8 mouse cellular contexts compared by ENCODE assay signal in the genomic region with DNA sequence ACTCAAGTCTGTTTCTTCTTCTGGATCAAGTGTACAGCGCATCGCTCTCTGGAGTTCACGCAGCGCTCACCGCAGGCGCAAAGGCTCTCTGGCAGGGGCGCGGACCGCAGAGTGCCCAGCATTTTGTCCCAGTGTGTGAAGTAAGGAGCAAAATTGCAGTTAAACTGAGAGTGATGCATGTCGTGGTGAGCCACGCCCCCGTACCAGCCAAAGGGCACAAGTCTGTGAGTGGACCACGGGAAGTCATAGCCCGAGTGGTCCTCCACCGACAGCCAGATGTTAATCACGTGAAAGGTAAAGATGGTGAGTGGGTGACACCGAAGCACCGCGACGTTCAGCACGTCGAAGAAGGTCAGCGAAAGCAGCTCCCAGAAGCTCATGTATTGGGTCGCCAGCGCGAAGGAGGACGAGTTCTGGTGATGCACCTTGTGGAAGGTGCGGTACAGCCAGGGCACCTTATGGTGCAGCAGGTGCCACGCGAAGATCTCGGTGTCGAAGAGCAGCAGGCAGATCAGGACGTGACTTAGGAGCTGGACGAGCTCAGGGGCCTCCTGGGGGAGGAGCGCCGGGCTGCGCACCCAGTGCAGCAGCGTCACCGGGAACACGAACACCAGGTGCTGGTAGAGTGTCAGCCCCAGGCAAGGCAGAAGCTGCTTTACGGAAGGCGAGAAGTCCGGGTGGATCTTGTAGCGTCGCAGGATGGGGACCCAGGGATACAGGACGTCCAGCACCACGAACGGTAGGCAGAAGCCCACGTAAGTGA. TPM values are rescaled to one million over a fixed set of nuclear protein-coding genes. Genes with fewer than 3 reads are reported as not detected.
DNase-seq lines count a peak whose midpoint lies in the region; ATAC-seq and TF ChIP-seq lines count a peak whose summit lies in the region.

No protein-coding gene starts in this region.

- peak overlapping the region; percentile 96 for H3K4me2 ChIP-seq in midbrain, embryonic 14.5 days (ENCODE audit: low read length)

- TF ChIP-seq CTCF in testis, adult 2 months (IDR thresholded peaks at IDR 0.05; ENCODE audit: control insufficient read depth, insufficient read depth, insufficient replicate concordance, low read depth, low read length): no peak

- H3K4me1 ChIP-seq in testis, adult 2 months (ENCODE audit: control insufficient read depth, insufficient read depth, low read length): peaks cover 2% of the 10 kb centered on the region
- peaks cover 14% of the 10 kb centered on the region for H3K4me1 ChIP-seq in heart, embryonic 10.5 days
- peaks cover 13% of the 10 kb centered on the region for H3K4me1 ChIP-seq in midbrain, embryonic 14.5 days (ENCODE audit: control insufficient read depth, insufficient read depth, low read length)

- TF ChIP-seq POLR2A in testis, adult 2 months (IDR thresholded peaks at IDR 0.05; ENCODE audit: control insufficient read depth, low read depth, low read length): no peak

- peak; percentile 21 to 38 for DNase-seq in adrenal gland, adult (ENCODE audit: inconsistent age in 2 of 2, low spot score in 1 of 2)
- DNase-seq in adrenal gland, adult 8-10 months: no peak
- DNase-seq in testis, postnatal 14 days (ENCODE audit: low spot score): no peak
- DNase-seq in heart, embryonic 10.5 days (ENCODE audit: low spot score): no peak
- DNase-seq in kidney, postnatal 25 days: peak; percentile 11 to 42
- peak; percentile 58 for DNase-seq in midbrain, embryonic 14.5 days
- DNase-seq in thymus, postnatal 0 days (ENCODE audit: low spot score): peak; percentile 18

- peak; percentile 79 for ATAC-seq in midbrain, embryonic 14.5 days (ENCODE audit: low FRiP score, low TSS enrichment)

- peak overlapping the region; percentile 55 for H3K9ac ChIP-seq in midbrain, embryonic 14.5 days (replicated peaks; ENCODE audit: low read length)

- WGBS in heart, embryonic 10.5 days: 7% methylated on average over 49 of the region's 49 CpGs
- WGBS in midbrain, embryonic 14.5 days: 5% methylated on average over 49 of the region's 49 CpGs

- H3K9me3 ChIP-seq in heart, embryonic 10.5 days: no peaks in the 10 kb centered on the region
- no peaks in the 10 kb centered on the region for H3K9me3 ChIP-seq in midbrain, embryonic 14.5 days (ENCODE audit: control insufficient read depth, low read length)

- H3K4me3 ChIP-seq in testis, adult 2 months (ENCODE audit: control insufficient read depth, low read depth, low read length): peak overlapping the region; percentile 1
- H3K4me3 ChIP-seq in heart, embryonic 10.5 days: peak overlapping the region; percentile 64
- peak overlapping the region; percentile 57 for H3K4me3 ChIP-seq in midbrain, embryonic 14.5 days (replicated peaks; ENCODE audit: low read depth, low read length)

- no peaks in the 10 kb centered on the region for H3K36me3 ChIP-seq in testis, adult 2 months (ENCODE audit: control insufficient read depth, insufficient read depth, low read length)
- H3K36me3 ChIP-seq in heart, embryonic 10.5 days: no peaks in the 10 kb centered on the region
- no peaks in the 10 kb centered on the region for H3K36me3 ChIP-seq in midbrain, embryonic 14.5 days (ENCODE audit: control insufficient read depth, insufficient read depth, low read length)

- H3K27ac ChIP-seq in testis, adult 2 months (ENCODE audit: control insufficient read depth, insufficient read depth, low read depth, low read length): no peak overlapping the region
- H3K27ac ChIP-seq in heart, embryonic 10.5 days: 0 out of 2 replicates have a peak overlapping the region, but pooled peaks have one; percentile 44
- H3K27ac ChIP-seq in midbrain, embryonic 14.5 days (replicated peaks; ENCODE audit: low read depth, low read length): no peak overlapping the region

- H3K27me3 ChIP-seq in testis, adult 2 months (ENCODE audit: control insufficient read depth, insufficient read depth, low read length): no peaks in the 10 kb centered on the region
- peaks cover 44% of the 10 kb centered on the region for H3K27me3 ChIP-seq in heart, embryonic 10.5 days (ENCODE audit: insufficient read depth, poor library complexity, severe bottlenecking)
- H3K27me3 ChIP-seq in midbrain, embryonic 14.5 days (ENCODE audit: control insufficient read depth, insufficient read depth, low read length): peaks cover 26% of the 10 kb centered on the region; the same call in 1 of the 2 replicates

RNA-seq across cellular contexts. Expression of a gene that starts 0.6 kb away (rescaled TPM):
- total RNA-seq in adrenal gland, adult 8-10 months (2022): 1 to 10 TPM in 3 of 4 experiments, under 1 TPM in 1; 0.64 to 3.4 (median 1.8) TPM
- polyA plus RNA-seq in testis, adult 2 months (2012; rRNA removed): 0.35 and 11.4 TPM in 2 replicates
- 2.5 and 3.0 TPM in 2 replicates for polyA plus RNA-seq in heart, embryonic 10.5 days (2016; fragmentation: Nextera tagmentation; extraction: Ambion mirVana)
- polyA plus RNA-seq in midbrain, embryonic 14.5 days (2014; fragmentation: Nextera tagmentation; extraction: Ambion mirVana): 0.16 and 0.25 TPM in 2 replicates
- polyA plus RNA-seq in thymus, postnatal 0 days (2015; fragmentation: Nextera tagmentation; extraction: Ambion mirVana): 1.3 and 2.0 TPM in 2 replicates

RNA-seq across cellular contexts. Expression of a gene that starts 52.9 kb away (rescaled TPM):
- 100 to 1,000 TPM; 101 to 277 (median 170) TPM for total RNA-seq in adrenal gland, adult 8-10 months (2022)
- polyA plus RNA-seq in testis, adult 2 months (2012; rRNA removed): 3.0 and 3.8 TPM in 2 replicates
- polyA plus RNA-seq in heart, embryonic 10.5 days (2016; fragmentation: Nextera tagmentation; extraction: Ambion mirVana): 32.3 and 39.3 TPM in 2 replicates
- 15.2 and 24.8 TPM in 2 replicates for polyA plus RNA-seq in midbrain, embryonic 14.5 days (2014; fragmentation: Nextera tagmentation; extraction: Ambion mirVana)
- polyA plus RNA-seq in thymus, postnatal 0 days (2015; fragmentation: Nextera tagmentation; extraction: Ambion mirVana): 146 and 150 TPM in 2 replicates

Comparison
In these comparisons a context has a peak if more than half of its experiments do, and no peak if none do; other contexts are left out.
1. DNase-seq: peak in adrenal gland, adult (2 of 2), kidney, postnatal 25 days (2 of 2), midbrain, embryonic 14.5 days (single experiment) and thymus, postnatal 0 days (single experiment); none in adrenal gland, adult 8-10 months (single experiment), testis, postnatal 14 days (single experiment) and heart, embryonic 10.5 days (single experiment).
2. H3K4me3 ChIP-seq: peak in every context shown above with its lines; median percentile 64 in heart, embryonic 10.5 days; 57 in midbrain, embryonic 14.5 days; 1 in testis, adult 2 months.